Mouse (Mus musculus): ENCODE measurements at regions not wholly inside any gene's neighbourhood (a gene's known extent, or its start where the extent isn't known, plus 50 kb on each side); places are given as distances from the start of the nearest gene placed in this dataset.

DNA sequence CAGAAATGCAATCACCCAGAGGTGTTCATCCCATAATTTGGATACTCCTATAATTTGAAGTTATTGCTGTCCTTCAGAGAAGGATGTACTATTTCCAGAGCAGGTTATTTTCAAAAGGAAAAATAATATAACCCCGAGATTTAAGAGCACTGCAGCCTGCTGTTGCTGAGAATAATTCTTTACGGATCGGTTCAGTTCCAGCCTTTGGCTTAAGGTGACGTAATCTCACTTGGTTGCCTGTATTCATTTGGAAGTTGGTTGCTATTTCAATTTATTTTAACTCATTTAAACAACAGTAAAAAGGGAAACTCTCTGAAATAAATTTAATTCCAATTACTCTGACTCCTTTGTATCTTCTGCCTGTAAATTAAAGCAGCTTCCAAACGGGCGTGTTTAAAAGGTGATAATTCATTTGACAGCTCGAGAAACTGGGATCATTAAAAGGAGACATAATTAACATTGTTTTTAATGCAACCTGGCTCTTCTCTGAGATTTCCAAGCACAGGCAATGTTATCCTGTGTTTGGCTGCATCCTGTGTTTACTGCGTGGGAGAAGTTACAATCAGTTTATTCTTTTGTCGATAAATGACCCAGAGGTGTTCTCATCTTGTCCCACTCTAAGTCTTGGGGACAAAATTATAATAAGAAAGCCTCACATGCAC, 568.5 kb downstream of the Gm16223 start:
- DNase-seq (ENCODE audit: low read depth), result no peak

DNA sequence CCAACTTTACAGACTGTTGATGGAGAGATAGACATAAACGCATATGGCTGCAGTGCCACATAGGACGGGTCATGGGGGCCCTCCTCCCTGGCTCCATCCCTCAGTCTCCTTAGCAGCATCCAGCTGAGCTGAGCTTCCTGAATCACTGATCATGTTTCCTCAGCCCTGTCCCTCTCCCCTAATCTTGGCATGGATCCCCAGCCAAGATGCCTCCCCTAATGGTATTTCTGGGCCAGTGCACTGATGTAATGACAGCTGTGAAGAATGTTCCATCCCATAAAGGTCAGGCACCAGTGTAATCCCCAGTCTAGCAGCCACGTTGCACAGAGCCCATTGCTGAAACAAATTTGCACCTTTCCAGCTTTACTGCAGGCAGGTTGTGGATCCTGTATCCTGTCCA, 576.5 kb upstream of the Cpeb2 start:
- DNase-seq (ENCODE audit: low read depth), result no peak

DNA sequence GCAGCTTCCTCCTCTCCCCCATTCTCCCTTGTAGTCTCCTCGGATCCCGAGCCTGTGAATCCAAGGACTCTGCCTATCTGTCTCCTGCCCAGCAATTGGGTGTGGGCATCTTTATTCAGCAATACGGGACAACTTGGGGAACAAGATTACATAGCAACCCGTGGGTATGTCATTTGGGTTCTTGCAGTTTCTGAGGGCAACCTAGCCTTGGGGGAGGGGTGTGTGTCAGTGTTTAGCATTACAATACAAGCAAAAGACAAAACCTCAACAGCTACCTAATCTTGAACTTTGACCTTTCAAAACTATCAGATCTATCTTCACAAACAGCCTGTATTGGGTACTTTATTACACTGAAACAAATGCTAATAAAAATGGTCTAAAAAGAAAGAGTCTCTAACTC, 573.0 kb upstream of the Cpeb2 start:
- no peak for DNase-seq (ENCODE audit: low read depth)

DNA sequence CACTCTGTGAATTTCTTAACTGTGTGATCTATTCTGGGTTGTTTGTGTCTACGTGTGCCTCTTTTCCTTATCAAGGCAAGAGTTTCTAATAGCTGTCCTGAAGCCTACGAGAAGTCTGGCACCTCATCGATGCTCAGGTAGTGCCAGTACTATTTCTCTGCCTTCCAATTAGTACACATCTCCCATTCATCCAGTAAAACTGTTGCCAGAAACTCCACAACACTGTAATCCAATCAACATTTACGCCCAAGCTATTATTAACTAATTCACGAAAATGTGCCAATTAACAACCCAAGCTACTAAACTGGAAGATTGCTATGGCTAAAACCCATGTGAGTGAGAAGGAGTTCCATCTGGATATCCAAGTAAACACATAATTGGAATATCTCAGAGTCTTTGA, 553.4 kb upstream of the Cpeb2 start:
- no peak for DNase-seq (ENCODE audit: low read depth)

DNA sequence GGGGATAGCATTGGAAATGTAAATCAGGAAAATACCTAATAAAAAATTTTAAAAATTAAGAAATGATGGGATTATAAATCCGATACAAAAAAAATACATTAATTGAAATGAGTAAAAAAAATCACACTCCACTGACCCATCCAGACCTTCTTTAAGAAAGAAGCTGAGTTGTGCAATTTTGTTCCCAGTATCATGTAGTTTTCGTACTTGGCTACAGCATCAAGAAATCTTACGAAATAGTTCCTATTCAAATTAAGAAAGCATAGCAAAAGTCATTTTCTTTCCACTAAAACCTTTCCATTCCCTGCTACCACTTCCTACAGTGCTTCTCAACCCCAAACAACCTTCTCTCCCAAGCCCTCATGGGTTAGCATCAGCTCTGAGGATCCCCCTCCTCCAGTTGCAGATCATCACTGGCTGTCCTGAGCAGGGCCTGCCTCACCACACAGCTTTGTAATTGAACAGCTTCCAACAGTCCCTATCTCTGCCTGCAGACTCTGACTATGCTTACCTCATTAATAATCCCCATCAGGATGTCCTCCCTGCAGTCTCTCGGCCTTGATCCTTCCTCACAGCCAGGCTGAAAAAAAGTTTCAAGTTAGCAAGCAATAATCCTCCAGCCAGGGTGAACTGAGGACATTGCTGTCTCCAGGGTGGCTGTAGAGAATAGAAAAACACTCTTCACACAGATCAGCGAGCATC, 547.5 kb upstream of the Cpeb2 start:
- no peak for DNase-seq (ENCODE audit: low read depth)

DNA sequence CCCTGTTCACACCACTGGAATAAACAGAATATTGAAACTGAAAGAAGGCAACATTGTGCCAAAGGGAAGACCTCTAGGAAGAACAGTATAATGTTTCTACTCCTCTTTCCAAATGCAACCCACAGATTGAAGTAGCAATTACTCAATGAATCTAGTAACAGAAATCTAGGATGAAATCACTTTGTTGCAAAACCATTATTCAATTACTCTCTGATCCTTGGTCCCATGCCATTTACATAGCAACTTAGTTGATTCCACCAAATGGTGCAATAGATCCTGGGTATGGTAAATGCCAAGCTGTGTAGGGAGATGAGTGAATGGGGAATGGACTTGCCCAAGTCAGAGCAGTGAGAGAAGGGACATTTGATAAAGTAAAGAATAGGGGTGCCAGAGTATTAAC, 545.8 kb upstream of the Cpeb2 start:
- DNase-seq (ENCODE audit: low read depth), result no peak
